Mouse (Mus musculus) lung, postnatal 10 days (tissue): ENCODE results near the gene Tmem183a.

Source experiments
- DNase-seq: peaks from one replicate; pipeline ENCODE4 v3.0.0; 2021

The Tmem183a gene

GRCm38 (mm10) chr1:134344005-134344950 lies 17.5 kb downstream of the Tmem183a start:
- DNase-seq, result peak; percentile 89

DNA sequence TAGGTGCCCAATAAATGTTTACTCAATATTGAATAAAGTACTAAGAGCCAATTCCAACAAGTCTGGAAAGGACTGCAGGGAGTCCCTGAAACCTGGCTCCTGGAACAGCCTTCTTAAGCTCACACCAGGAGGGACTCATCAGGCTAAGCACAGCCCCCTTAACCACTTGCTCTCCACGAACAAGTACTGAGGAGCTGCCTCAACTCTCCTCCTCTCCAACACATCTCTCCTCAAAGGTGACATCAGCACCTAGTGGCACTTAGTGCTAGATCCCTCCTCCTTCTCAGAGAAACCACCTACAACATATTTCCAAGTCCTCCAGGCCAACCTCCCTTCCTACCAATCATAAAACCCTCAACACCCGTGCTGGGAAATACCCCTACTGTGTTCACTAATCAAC lies 18.2 kb downstream of the Tmem183a start:
- no peak for DNase-seq

GRCm38 (mm10) chr1:134342781-134343310 lies 18.9 kb downstream of the Tmem183a start:
- DNase-seq, result no peak

- no peak for DNase-seq
Observed at GRCm38 (mm10) chr1:134342278-134342664, 19.5 kb downstream of the Tmem183a start.

GRCm38 (mm10) chr1:134341641-134342277 lies 20.0 kb downstream of the Tmem183a start:
- DNase-seq, result no peak

GRCm38 (mm10) chr1:134339757-134340619 lies 21.8 kb downstream of the Tmem183a start:
- no peak for DNase-seq

DNA sequence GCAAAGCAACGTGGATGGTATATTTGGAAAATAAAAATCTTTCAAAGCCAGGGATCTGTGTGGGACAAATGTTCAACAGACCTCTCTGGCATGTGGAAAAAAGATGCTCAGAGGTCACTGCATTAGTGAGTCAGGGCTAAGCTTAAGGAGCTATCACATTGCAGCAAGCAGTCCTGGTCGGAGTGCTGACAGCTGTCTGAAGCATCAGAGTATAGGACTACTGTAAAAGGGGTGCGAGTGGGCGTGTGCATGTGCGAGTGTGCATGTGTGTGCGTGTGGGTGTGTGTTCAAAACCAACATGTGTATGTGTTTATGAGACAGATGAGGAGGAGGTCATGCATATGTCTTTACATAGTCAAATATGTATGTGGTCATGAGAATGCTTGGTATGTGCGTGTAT lies 22.6 kb downstream of the Tmem183a start:
- no peak for DNase-seq

- no peak for DNase-seq
Observed at GRCm38 (mm10) chr1:134336958-134337710, 24.6 kb downstream of the Tmem183a start.

- DNase-seq, result peak; percentile 44
Observed at GRCm38 (mm10) chr1:134335924-134336810, 25.6 kb downstream of the Tmem183a start.

GRCm38 (mm10) chr1:134335211-134335923 lies 26.4 kb downstream of the Tmem183a start:
- no peak for DNase-seq

GRCm38 (mm10) chr1:134334111-134334827 lies 27.5 kb downstream of the Tmem183a start:
- DNase-seq, result no peak

GRCm38 (mm10) chr1:134333371-134334110 lies 28.2 kb downstream of the Tmem183a start:
- no peak for DNase-seq

DNA sequence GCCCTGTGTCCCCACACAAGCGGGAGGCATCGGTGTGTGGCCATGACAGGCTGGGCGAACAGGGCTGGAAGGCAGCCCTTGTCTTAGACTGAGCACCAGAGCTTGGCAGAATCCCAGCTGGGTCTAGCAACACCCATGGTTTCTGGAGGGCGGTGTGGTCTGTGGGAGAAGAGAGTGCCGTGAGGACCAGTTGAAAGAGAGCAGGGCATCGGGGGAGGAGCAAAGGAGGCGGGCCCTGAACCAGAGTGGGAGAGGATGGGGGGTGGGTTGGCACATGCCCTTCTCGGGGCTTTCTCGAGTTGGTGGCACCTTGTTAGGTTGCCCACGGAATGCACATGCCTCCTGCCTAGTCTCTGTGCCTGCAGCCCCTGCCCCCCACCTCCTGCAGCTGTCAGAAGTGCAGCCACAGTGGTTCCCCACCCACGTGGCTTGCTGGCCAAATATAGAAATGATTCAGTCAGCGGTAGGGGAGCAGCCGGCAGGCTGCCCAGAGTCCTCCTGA lies 29.0 kb downstream of the Tmem183a start, which contains the start of gene Ppfia4:
Ppfia4 (minus strand) TSS at position 159 of the 502 bp plus-strand sequence.
- DNase-seq, result peak; percentile 80

DNA sequence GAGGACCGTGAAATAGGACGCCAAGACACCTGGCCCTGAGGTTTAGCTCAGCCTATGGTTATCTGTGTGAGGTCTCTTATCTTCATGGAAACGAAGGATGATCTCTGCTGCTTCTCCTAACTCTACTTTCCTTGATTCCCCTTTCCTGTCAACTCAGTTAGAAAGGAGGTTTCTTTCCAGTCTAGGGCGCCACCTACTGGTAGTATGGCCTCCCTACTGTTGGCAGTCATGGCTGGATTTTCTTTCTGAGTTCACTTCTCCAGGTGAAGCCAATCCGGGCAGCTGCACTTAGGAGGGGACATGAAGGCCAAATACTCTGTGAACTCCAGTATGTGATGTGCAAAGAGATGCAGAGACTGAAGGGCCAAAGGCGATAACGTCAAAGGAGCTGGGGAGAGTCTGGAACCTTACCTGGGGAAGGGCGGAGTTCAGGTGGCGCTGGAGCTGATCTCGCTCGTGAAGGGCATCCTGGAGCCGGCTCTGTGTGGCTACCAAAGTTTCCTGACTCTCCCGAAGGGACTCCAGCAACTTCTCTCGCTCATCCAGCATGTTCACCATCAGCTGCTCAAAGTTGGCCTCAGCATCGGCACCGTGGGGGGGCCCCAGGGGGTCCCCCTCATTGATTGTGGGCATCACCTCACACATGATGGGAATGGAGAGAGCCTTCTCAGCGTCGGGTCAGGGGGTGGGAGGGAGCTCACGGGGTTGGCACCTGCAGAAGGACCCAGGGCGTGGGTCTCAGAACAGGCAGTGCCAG lies 29.7 kb downstream of the Tmem183a start:
- peak; percentile 88 for DNase-seq

DNA sequence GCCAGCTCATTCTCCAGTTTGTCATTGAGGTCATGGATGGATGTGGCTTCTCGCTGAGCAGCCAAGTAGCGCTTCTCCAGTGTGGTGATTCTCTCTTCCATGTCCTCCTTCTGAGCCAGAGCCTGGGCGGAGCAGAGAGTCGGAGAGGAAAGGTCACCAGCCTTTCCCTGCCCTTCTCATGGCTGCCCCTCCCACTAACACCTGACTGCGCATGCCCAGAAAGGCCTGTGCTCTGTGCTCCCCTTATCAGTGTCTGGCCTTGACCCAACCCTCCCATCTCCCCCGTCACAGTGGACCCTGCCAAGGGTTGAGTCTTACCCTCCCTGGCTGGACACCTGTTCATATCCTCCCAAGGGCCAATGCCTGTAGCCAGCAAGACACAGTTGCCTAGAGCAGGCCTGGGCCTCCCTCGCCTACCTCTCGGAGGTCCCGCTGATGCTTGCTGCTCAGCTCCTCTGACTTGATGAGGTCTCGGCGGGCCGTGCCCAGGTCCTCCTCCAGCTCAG lies 34.9 kb downstream of the Tmem183a start:
- DNase-seq, result no peak

- DNase-seq, result peak; percentile 78
Observed at GRCm38 (mm10) chr1:134322591-134322990, 39.2 kb downstream of the Tmem183a start.

- DNase-seq, result no peak
Observed at GRCm38 (mm10) chr1:134320691-134321301, 41.0 kb downstream of the Tmem183a start.
